ENCODE assay signal across 7 mouse cellular contexts in the genomic region with DNA sequence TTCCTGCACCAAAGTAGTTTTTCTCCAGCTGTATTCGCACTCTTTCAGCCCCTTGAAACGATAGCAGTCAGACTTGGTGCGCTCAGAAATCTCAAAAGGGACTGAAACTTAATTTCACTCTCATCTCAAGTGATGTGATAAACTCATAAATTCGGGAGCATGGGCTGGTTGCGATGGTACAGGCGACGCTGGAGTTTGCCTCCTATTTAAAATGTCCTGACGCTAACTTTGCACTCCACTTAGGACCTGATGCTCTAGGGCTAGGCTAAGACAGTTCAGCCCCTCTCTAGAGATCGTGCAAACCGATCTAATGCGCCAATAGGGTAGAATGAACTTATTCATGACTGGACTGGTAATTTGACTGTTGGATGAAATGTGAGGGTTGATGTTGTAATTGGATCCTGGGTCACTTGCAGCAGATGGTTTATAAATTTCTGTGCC. TPM values are rescaled to one million over a fixed set of nuclear protein-coding genes. Genes with fewer than 3 reads are reported as not detected.
DNase-seq lines count a peak whose midpoint lies in the region; ATAC-seq and TF ChIP-seq lines count a peak whose summit lies in the region.

No protein-coding gene starts in this region.

- no peak for ATAC-seq in hindbrain, embryonic 11.5 days (ENCODE audit: low FRiP score)

- H3K4me1 ChIP-seq in spleen, adult 2 months (ENCODE audit: control insufficient read depth, insufficient read depth, insufficient read length), result peaks cover 6% of the 10 kb centered on the region
- peaks cover 4% of the 10 kb centered on the region for H3K4me1 ChIP-seq in hindbrain, embryonic 11.5 days (replicated peaks; ENCODE audit: control insufficient read depth, insufficient read depth, low read length)
- H3K4me1 ChIP-seq in midbrain, embryonic 10.5 days, result peaks cover 31% of the 10 kb centered on the region

- H3K9ac ChIP-seq in hindbrain, embryonic 11.5 days (ENCODE audit: low read depth, low read length), result peak overlapping the region; percentile 99

- H3K4me2 ChIP-seq in hindbrain, embryonic 11.5 days (replicated peaks; ENCODE audit: low read depth, low read length), result peak overlapping the region; percentile 92

- no peaks in the 10 kb centered on the region for H3K9me3 ChIP-seq in hindbrain, embryonic 11.5 days (ENCODE audit: control insufficient read depth, low read length)
- no peaks in the 10 kb centered on the region for H3K9me3 ChIP-seq in midbrain, embryonic 10.5 days (replicated peaks)

- peak overlapping the region; percentile 100 for H3K4me3 ChIP-seq in spleen, adult 2 months (ENCODE audit: extremely low read depth, insufficient read depth, insufficient read length)
- H3K4me3 ChIP-seq in hindbrain, embryonic 11.5 days (ENCODE audit: low read depth, low read length), result peak overlapping the region; percentile 82
- peak overlapping the region; percentile 95 for H3K4me3 ChIP-seq in midbrain, embryonic 10.5 days

- H3K27ac ChIP-seq in spleen, adult 2 months (ENCODE audit: insufficient read depth, low read length), result peak overlapping the region; percentile 100
- H3K27ac ChIP-seq in hindbrain, embryonic 11.5 days (ENCODE audit: low read depth, low read length), result peak overlapping the region; percentile 99
- peak overlapping the region; percentile 100 for H3K27ac ChIP-seq in midbrain, embryonic 10.5 days (replicated peaks)

- no peak for TF ChIP-seq CTCF in spleen, adult 2 months (IDR thresholded peaks at IDR 0.05; ENCODE audit: extremely low read depth, insufficient read depth, insufficient read length, insufficient replicate concordance)

- DNase-seq in spleen, adult 2 months (ENCODE audit: low read depth in 1 of 2, low spot score in 2 of 2), result no peak
- no peak for DNase-seq in spleen, adult 18-20 months
- DNase-seq in c-Kit-negative CD71-positive TER-119-positive erythroid progenitor cells, embryonic 14.5 days (ENCODE audit: low read depth, low spot score), result peak; percentile 35
- peak; percentile 59 for DNase-seq in hindbrain, embryonic 11.5 days (ENCODE audit: low spot score)
- DNase-seq in midbrain, embryonic 10.5 days (ENCODE audit: low spot score), result no peak
- no peak for DNase-seq in frontal cortex, postnatal 10 days (ENCODE audit: low spot score in 2 of 2)
- no peak for DNase-seq in frontal cortex, postnatal 25 days (ENCODE audit: low spot score in 2 of 2)

- no peaks in the 10 kb centered on the region; the same call in 1 of the 2 replicates for H3K36me3 ChIP-seq in spleen, adult 2 months (ENCODE audit: control insufficient read depth, insufficient read depth, low read length)
- no peaks in the 10 kb centered on the region for H3K36me3 ChIP-seq in hindbrain, embryonic 11.5 days (ENCODE audit: control insufficient read depth, insufficient read depth, low read length)
- peaks cover 9% of the 10 kb centered on the region for H3K36me3 ChIP-seq in midbrain, embryonic 10.5 days

- no peaks in the 10 kb centered on the region for H3K27me3 ChIP-seq in spleen, adult 2 months (ENCODE audit: control insufficient read depth, insufficient read depth, low read length)
- H3K27me3 ChIP-seq in hindbrain, embryonic 11.5 days (ENCODE audit: control insufficient read depth, insufficient read depth, low read length), result no peaks in the 10 kb centered on the region
- H3K27me3 ChIP-seq in midbrain, embryonic 10.5 days (ENCODE audit: low read depth, poor library complexity, severe bottlenecking), result no peaks in the 10 kb centered on the region

- 0% methylated on average over 11 of the region's 11 CpGs for WGBS in spleen, adult 2 months
- under 1% methylated on average over 11 of the region's 11 CpGs for WGBS in hindbrain, embryonic 11.5 days
- WGBS in midbrain, embryonic 10.5 days, result under 1% methylated on average over 11 of the region's 11 CpGs

- TF ChIP-seq POLR2A in spleen, adult 2 months (IDR thresholded peaks at IDR 0.05; ENCODE audit: low read depth, low read length), result no peak

RNA-seq across cellular contexts. Expression of gene Agrp, which starts 0.4 kb away (rescaled TPM):
- 0.14 TPM in 1 of 2 replicates, not detected in the other for polyA plus RNA-seq in spleen, adult 2 months (2012; rRNA removed)
- polyA plus RNA-seq in hindbrain, embryonic 11.5 days (2014; fragmentation: Nextera tagmentation; extraction: Ambion mirVana), result 0.68 and 2.1 TPM in 2 replicates
- polyA plus RNA-seq in midbrain, embryonic 10.5 days (2016; fragmentation: Nextera tagmentation; extraction: Ambion mirVana), result 0.29 and 0.62 TPM in 2 replicates

RNA-seq across cellular contexts. Expression of gene Ctcf, which starts 1.3 kb away (rescaled TPM):
- 22.1 and 24.5 TPM in 2 replicates for polyA plus RNA-seq in spleen, adult 2 months (2012; rRNA removed)
- polyA plus RNA-seq in hindbrain, embryonic 11.5 days (2014; fragmentation: Nextera tagmentation; extraction: Ambion mirVana), result 115 and 121 TPM in 2 replicates
- polyA plus RNA-seq in midbrain, embryonic 10.5 days (2016; fragmentation: Nextera tagmentation; extraction: Ambion mirVana), result 137 TPM in 2 replicates

RNA-seq across cellular contexts. Expression of gene Ripor1, which starts 32.6 kb away (rescaled TPM):
- 25.6 and 26.5 TPM in 2 replicates for polyA plus RNA-seq in spleen, adult 2 months (2012; rRNA removed)
- polyA plus RNA-seq in hindbrain, embryonic 11.5 days (2014; fragmentation: Nextera tagmentation; extraction: Ambion mirVana), result 11.8 and 12.4 TPM in 2 replicates
- 15.9 and 20.0 TPM in 2 replicates for polyA plus RNA-seq in midbrain, embryonic 10.5 days (2016; fragmentation: Nextera tagmentation; extraction: Ambion mirVana)

RNA-seq across cellular contexts. Expression of gene Carmil2, which starts 48.5 kb away (rescaled TPM):
- 62.1 and 72.2 TPM in 2 replicates for polyA plus RNA-seq in spleen, adult 2 months (2012; rRNA removed)
- polyA plus RNA-seq in hindbrain, embryonic 11.5 days (2014; fragmentation: Nextera tagmentation; extraction: Ambion mirVana), result 3.9 TPM in 2 replicates
- 2.0 and 3.5 TPM in 2 replicates for polyA plus RNA-seq in midbrain, embryonic 10.5 days (2016; fragmentation: Nextera tagmentation; extraction: Ambion mirVana)

Comparison
In these comparisons a context has a peak if more than half of its experiments do, and no peak if none do; other contexts are left out.
1. DNase-seq: peak in c-Kit-negative CD71-positive TER-119-positive erythroid progenitor cells, embryonic 14.5 days (single experiment) and hindbrain, embryonic 11.5 days (single experiment); none in spleen, adult 2 months (0 of 2), spleen, adult 18-20 months (0 of 2), midbrain, embryonic 10.5 days (single experiment), frontal cortex, postnatal 10 days (0 of 2) and frontal cortex, postnatal 25 days (0 of 2).
2. Peak in every context shown above with its lines, with median percentiles within 50 percentile points of each other: H3K27ac ChIP-seq and H3K4me3 ChIP-seq.